Comparison of ENCODE assay signal across 8 mouse cellular contexts in the genomic region with DNA sequence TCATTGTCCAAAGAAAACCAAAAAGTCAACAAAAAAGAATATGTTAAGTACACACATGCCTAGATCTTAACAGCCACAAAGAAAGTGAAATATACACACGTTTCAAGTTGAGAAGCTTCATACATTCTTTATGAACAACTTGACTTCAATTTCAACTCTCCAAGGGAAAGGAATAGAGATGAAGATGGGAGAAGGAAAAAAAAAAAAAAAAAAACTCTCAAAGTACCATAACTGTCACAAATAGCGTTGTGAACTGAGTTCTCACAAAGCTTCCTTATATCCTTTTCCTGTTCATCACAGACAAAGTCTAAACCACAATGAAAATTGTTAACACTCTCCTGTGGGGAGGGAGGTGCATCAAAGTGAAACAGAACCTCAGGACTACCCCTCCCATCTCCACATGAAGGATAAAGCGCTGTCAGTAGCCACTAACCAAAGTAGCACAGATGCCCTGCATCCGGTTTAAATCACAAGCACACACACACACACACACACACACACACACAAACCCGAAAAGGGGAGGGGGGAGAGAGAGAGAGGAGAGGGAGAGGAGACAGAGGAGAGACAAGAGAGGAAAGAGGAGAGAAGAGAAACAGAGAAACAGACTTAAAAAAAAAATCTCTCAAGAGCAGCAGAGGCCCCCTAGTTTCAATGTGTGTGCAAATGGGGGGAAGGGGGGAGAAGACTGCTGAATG. TPM values are rescaled to one million over a fixed set of nuclear protein-coding genes. Genes with fewer than 3 reads are reported as not detected.
DNase-seq lines count a peak whose midpoint lies in the region; ATAC-seq and TF ChIP-seq lines count a peak whose summit lies in the region.

No protein-coding gene starts in this region.

- TF ChIP-seq POLR2A in cerebellum, adult 2 months (IDR thresholded peaks at IDR 0.05; ENCODE audit: borderline replicate concordance, insufficient read depth, low read length): no peak
- no peak for TF ChIP-seq POLR2A in heart, adult 2 months (IDR thresholded peaks at IDR 0.05; ENCODE audit: insufficient read depth, low read depth, low read length)

- peak overlapping the region; percentile 86; the same call in 1 of the 2 replicates for H3K27ac ChIP-seq in cerebellum, adult 2 months (ENCODE audit: insufficient read depth, low read length)
- peak overlapping the region; percentile 100 for H3K27ac ChIP-seq in heart, adult 2 months
- H3K27ac ChIP-seq in lung, embryonic 15.5 days: peak overlapping the region; percentile 100

- peak overlapping the region; percentile 52 for H3K9ac ChIP-seq in heart, adult 2 months (ENCODE audit: low read depth, low read length)
- peak overlapping the region; percentile 91 for H3K9ac ChIP-seq in lung, embryonic 15.5 days

- H3K9me3 ChIP-seq in lung, embryonic 15.5 days: no peaks in the 10 kb centered on the region

- H3K4me3 ChIP-seq in cerebellum, adult 2 months (replicated peaks; ENCODE audit: insufficient read depth, low read depth, low read length): peak overlapping the region; percentile 94
- H3K4me3 ChIP-seq in heart, adult 2 months: peak overlapping the region; percentile 73
- H3K4me3 ChIP-seq in lung, embryonic 15.5 days: peak overlapping the region; percentile 93

- TF ChIP-seq EP300 in heart, adult 2 months (IDR thresholded peaks at IDR 0.05; ENCODE audit: insufficient read depth, low read depth, low read length): no peak

- H3K36me3 ChIP-seq in heart, adult 2 months (ENCODE audit: control insufficient read depth, insufficient read depth, low read length): no peaks in the 10 kb centered on the region
- H3K36me3 ChIP-seq in lung, embryonic 15.5 days: no peaks in the 10 kb centered on the region

- no peaks in the 10 kb centered on the region for H3K4me1 ChIP-seq in cerebellum, adult 2 months (ENCODE audit: control insufficient read depth, insufficient read depth, low read length)
- H3K4me1 ChIP-seq in heart, adult 2 months (ENCODE audit: control insufficient read depth, insufficient read depth, low read length): peaks cover 2% of the 10 kb centered on the region; the same call in 1 of the 2 replicates
- H3K4me1 ChIP-seq in lung, embryonic 15.5 days: peaks cover 3% of the 10 kb centered on the region; the same call in 1 of the 2 replicates

- H3K79me2 ChIP-seq in heart, adult 2 months (replicated peaks; ENCODE audit: control insufficient read depth, insufficient read depth, low read length): no peaks in the 10 kb centered on the region

- no peak for ATAC-seq in lung, embryonic 15.5 days (ENCODE audit: borderline replicate concordance, extremely low read depth, low FRiP score, low TSS enrichment)
- peak; percentile 17; the same call in 1 of the 2 replicates for ATAC-seq in neutrophil, adult 5-6 weeks (ENCODE audit: extremely low read depth, insufficient number of reproducible peaks, low FRiP score, poor library complexity, severe bottlenecking)

- H3K4me2 ChIP-seq in lung, embryonic 15.5 days: peak overlapping the region; percentile 67

- no peak for TF ChIP-seq CTCF in cerebellum, adult 2 months (IDR thresholded peaks at IDR 0.05; ENCODE audit: borderline replicate concordance, insufficient read depth, low read depth, low read length)
- no peak for TF ChIP-seq CTCF in heart, adult 2 months (IDR thresholded peaks at IDR 0.05)

- WGBS in cerebellum, adult 2 months: 2% methylated on average over 5 of the region's 5 CpGs
- 8% methylated on average over 5 of the region's 5 CpGs for WGBS in heart, adult 2 months
- 2% methylated on average over 5 of the region's 5 CpGs for WGBS in lung, embryonic 15.5 days

- DNase-seq in right cerebral cortex, adult 2 months (ENCODE audit: low spot score in 2 of 2): peak; percentile 25 to 41
- DNase-seq in right cerebral cortex, postnatal 25 days: no peak
- peak; percentile 25 to 38 for DNase-seq in cerebellum, adult 2 months
- peak in 1 of 2 experiments; percentile 17 for DNase-seq in heart, adult 2 months
- DNase-seq in kidney, adult 9 months: peak; percentile 17
- no peak for DNase-seq in urinary bladder, postnatal 25 days (ENCODE audit: low spot score)

- H3K27me3 ChIP-seq in cerebellum, adult 2 months (ENCODE audit: control insufficient read depth, insufficient read depth, low read length): no peaks in the 10 kb centered on the region
- H3K27me3 ChIP-seq in heart, adult 2 months (ENCODE audit: control insufficient read depth, insufficient read depth, low read length): no peaks in the 10 kb centered on the region
- no peaks in the 10 kb centered on the region for H3K27me3 ChIP-seq in lung, embryonic 15.5 days

- intact Hi-C loops in heart, adult 2 months (cut with DNase I): loop anchor here (10.0 kb wide), 1 partner anchor 575 kb away; no protein-coding TSS in a partner anchor

RNA-seq across cellular contexts. Expression of gene Rfx3, which starts 1.2 kb away (rescaled TPM):
- 7.8 and 8.7 TPM in 2 replicates for polyA plus RNA-seq in cerebellum, adult 2 months (2012; rRNA removed)
- total RNA-seq in heart, adult 2 months (2021): 1 to 10 TPM; 2.7 to 3.1 TPM
- 1.2 and 1.5 TPM in 2 replicates for polyA plus RNA-seq in heart, adult 2 months (2012; rRNA removed)
- 10.9 and 12.9 TPM in 2 replicates for polyA plus RNA-seq in lung, embryonic 15.5 days (2015; fragmentation: Nextera tagmentation; extraction: Ambion mirVana)
- 12.5 and 13.0 TPM in 2 replicates for total RNA-seq in neutrophil, adult 5-6 weeks (2017)

Comparison
In these comparisons a context has a peak if more than half of its experiments do, and no peak if none do; other contexts are left out.
1. DNase-seq: peak in right cerebral cortex, adult 2 months (2 of 2), cerebellum, adult 2 months (2 of 2) and kidney, adult 9 months (single experiment); none in right cerebral cortex, postnatal 25 days (single experiment) and urinary bladder, postnatal 25 days (single experiment).
2. Peak in every context shown above with its lines, with median percentiles within 50 percentile points of each other: H3K27ac ChIP-seq and H3K4me3 ChIP-seq.